Mouse (Mus musculus) induced T-regulatory cell, adult 2 months (primary cell): ENCODE data around the gene Tnc.
A peak's percentile ranks its signal among the peaks of the same experiment; 100 is the strongest.
"Not testable (repeated sequence)": the region's sequence is repeated elsewhere in the genome, so short reads cannot be mapped to it uniquely, and the experiment has no call there.

ENCODE experiments used
- DNase-seq: peaks from one replicate; pipeline ENCODE4 v3.0.0-alpha.2; 2012; ENCODE audit warnings: low read depth

Gene Tnc

DNA sequence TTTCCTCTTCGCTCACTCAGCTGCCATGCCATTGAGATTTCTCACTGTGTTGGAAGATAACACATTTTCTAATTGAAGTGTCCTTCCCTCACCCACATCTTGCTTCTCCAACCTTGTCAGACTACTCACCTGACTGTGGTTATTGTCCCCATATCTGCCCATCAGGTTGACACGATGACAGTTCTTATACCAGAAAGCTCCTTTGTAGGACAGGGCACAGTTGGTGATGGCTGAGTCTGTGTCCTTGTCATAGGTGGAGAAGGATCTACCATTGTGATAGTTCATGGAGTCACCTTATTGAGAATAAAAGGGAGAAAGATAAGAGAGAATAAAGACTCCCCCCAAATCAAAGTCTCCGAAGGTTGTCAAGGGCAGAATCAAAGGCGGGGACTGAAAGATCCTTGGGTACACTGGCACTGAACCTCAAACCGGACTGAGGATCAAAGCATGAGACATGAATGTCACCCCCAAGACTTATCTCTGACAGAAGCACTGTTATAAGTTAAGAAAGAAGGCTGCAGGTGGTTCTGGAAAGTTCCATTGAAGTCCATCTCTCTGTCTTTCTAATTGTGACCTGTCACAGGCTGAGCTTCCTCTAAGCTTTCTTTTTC lies 84.9 kb downstream of the Tnc start:
- DNase-seq, result no peak

DNA sequence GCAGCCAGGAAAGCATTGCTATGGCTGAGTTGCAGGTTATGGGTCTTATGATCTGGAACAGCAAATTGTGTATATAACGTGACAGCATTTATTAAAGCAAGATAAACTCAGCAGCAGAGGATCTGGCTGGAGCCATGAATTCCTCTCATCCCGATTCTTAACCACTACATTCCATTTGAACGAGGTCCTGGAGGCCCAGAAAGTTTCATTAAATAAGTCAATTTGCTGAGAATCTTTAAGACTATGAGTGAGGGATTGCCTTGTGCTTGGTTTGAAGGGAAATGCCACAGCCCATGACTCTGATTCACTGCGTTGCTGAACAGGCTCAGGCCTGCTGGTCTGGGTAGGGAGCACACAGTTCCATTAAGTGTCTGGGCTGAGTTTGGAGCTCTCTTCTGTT lies 88.2 kb downstream of the Tnc start:
- DNase-seq, result no peak

DNA sequence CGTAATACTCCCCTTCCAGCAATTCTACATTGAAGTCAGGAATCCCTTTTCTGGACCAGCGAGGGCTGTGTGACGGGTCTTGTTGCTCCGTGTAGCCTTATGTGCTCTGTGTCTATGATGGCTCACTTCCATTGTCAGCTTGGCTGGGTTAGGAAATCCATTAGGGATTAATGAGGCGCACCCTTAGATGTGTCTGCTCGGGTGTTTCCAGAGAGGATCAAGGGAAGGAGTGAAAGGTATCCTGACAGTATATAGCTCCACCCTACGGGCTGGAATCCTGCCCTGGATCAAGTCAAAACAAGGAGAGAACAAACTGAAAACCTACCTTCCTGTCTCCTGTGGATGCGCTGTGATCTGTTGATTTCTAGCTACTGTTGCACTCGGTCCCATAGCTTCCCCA lies 96.8 kb downstream of the Tnc start:
- DNase-seq, result no peak

DNA sequence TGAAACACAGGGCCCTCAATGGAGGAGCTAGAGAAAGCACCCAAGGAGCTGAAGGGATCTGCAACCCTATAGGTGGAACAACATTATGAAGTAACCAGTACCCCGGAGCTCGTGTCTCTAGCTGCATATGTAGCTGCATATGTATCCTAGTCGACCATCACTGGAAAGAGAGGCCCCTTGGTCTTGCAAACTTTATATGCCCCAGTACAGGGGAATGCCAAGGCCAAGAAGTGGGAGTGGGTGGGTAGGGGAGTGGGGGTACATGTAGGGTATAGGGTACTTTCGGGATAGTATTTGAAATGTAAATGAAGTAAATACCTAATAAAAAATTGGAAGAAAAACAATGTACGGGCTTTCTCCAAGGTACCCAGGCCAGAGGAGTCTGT lies 98.1 kb downstream of the Tnc start:
- DNase-seq, result not testable (repeated sequence)

DNA sequence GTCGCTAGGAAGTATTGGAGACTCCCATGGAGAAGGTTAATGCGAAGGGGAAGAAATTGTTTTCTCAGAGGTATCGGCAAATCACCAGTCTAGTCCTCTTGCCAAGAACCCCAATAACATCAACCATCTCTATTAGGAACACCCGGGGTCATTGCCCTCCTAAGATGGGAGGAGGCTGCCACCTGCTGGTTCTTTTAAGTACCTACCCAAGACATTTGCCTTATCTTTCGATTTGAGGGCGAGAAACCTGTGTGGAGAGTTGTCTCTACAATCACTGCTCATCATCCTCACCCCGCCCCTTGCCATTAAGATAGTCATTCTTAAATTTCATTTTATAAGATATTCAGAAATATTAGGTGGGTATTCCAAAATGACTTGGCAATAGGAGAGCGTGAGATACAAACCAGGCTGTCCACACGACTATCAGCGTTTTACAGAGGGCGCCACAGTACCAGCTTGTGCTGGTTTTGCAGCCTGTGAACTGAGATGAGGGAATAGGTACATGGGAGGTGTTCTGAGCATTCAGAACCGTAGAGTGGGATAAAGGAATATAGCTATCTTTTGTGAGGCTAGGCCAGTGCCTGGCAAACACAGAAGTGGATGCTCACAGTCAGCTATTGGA lies 98.6 kb downstream of the Tnc start:
- peak; percentile 89 for DNase-seq

DNA sequence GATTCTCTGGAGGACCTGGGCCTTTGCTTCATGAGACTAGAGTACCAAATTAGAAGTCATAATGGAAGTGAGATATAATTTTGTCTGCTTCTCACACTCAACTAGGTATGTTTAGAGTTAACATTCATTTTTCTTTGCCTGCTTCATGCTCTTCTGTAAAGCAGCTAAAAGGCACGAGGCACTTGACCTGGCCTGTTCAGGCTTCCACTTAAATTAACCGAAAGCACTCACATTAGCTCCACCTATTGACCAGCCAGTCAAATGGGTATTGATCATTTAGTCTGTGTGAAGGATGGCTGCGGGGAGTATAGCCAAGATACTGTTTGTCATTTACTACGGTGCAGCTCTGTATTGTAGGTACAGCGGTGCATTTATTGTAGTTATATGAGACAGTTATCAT lies 103.0 kb downstream of the Tnc start:
- no peak for DNase-seq

DNA sequence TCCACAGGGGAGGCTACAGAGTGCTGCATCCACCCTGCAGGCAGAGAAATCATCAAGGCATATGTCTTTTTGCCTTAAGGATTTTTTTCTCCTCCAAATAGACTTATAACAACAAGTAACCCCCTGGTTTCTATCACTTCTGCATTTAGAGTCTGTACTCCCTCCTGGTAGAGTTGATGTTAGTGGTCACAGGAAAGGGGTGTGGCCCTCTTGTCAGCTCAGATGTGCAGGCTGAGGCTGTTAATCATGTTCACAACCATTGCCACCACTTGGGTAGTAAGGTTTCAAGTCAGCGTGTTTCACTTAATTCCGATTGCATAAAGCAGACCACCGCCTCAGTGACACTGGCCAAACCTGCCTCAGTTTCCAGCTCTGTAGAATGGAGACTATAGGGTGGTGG lies 103.9 kb downstream of the Tnc start:
- no peak for DNase-seq

DNA sequence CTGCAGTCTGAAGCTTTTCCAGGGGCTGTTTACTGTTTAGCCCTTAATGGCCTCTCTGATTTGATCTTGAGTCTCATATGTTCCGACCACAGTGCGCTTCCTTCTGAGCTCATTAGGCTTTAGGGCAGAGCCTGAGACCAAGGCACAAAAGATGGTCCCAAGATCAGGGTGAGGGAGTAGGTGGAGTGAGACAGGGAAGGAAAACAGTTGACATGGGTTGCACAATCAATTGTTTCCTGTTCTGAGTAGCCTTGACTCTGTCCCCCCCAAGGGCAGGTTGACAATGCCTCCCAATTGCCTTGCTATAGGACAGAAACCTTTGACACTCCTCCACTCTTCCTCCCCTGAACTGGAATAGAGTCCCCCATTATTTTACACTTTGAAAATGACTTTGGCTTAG lies 105.4 kb downstream of the Tnc start:
- no peak for DNase-seq

DNA sequence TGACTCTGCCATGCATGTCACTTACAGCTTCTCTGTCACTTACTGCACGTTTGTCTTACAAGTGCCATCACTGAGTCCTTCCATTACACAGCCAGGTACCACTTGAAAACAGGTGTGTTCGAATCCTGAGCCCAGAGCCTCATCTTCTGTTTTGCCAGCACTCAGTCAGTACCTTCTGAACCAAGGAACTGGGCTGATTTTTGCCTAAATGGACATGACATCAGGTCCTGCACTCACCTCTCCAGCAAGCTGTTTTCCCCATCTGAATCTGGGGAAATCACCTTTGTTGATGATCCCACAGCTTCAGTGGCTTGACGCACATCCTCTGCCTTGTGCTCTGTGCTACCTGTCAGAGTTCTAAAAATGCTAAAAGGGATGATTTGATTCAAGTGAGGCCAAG lies 107.4 kb downstream of the Tnc start:
- peak; percentile 67 for DNase-seq

DNA sequence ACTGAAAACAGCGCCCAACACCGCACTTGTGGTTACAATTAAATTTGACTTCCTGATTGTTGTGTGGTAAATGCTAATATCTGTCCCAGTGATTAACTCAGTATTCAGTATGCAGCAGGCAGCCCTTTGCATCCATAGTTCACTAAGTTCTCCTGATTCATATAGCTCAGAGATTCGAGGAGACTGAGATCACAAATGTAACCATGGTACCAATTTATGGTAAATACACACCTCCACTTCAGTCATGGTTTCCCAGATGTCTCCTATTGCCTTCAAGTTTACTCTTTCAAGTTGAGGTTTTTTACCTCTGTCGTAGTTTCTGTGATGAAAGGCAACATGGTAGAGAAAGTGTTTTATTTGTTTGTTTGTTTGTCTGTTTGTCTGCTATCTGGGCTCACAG lies 110.9 kb downstream of the Tnc start:
- DNase-seq, result peak; percentile 50

DNA sequence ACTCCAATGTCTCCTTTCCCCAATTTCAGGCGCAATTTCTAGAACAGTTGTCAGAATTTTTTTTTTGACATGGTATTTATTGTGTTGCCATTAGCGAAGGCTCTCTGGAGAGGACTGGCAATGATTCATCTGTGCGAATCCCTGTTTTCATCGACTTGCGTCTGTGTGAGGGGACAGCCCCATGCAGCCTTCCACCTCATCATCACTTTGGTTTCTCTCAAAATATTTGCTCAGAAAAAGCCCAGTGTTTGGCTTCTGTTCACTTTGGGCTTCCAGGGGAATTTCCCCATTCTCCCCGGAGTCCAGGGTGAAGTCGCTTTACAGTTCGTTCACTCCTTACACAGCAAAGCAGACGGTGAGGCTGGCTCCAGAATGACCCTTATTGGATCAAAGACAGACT lies 111.5 kb downstream of the Tnc start:
- DNase-seq, result peak; percentile 70

DNA sequence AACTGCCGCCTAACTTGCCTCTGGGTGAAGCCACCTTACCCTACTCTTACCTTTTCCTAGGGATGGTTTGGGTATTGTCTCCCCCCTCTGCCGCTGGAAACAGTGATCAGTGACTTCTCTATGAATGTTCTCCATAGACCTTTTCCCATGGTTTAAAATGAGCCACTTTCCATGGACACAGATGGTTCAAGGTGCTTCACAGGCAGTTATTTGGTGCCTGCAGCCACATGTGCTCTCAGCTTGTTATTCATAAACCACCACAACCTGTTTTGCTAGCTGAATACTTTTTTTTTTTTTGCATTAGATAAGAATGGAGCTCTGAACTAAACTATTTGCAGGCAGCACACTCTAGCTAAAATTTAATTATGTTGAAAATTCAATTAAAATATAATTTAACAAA lies 116.0 kb downstream of the Tnc start:
- DNase-seq, result no peak

DNA sequence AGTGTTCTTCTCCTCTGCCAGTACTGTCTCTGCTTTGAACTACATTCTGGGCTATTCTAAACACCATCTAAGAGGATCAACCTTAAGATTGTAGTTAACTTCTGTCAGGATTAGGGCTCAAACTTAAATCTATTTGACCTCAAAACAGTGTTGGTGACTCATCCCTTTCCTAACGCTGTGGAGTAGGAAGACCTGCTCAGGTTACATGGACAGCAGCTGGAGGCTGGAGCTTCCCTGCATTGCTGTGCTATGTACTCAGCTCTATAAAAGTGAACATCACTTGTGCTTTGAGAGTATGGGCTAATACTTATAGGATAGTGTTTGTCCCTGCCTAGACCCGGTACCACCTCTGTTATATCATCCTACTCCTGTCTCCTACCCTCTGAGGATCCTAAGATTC lies 117.3 kb downstream of the Tnc start:
- DNase-seq, result no peak

DNA sequence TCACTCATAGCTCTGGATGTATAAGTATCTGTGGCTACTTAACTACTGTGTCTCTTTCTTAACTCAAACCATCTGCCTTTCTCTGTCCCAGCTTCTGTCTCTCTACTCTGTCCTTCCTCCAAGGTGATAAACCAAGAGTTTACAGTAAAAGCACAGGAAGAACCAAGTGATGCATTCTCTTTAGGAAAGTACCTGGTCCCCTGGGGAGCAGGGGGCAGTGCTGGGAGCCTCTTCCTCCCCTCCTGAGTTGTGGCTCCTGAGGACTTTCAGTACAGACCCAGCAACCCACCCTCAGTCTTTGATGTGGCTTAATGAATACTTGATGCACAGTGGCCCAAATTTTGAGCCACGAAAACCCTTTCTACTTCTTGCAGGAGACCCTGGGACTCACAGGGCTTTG lies 118.6 kb downstream of the Tnc start:
- no peak for DNase-seq

DNA sequence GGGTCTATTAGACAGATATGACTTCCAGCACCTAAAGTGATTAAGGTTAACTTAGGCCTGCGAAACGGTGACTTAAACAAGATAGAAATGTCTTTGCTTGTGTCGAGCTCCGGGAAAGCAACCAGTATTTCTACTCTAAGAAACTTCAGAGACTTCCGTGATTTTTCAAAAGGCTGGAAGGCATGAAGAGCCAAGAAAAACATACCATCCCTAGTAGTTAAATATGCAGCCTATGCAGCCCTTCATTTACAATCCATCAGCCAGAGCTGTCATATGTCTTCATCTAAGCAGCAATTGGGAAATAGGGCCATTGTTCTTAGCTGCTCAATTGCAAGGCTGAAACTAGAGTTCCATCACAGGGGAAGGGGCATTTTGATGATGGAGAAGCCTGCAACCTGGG lies 129.6 kb downstream of the Tnc start:
- no peak for DNase-seq

DNA sequence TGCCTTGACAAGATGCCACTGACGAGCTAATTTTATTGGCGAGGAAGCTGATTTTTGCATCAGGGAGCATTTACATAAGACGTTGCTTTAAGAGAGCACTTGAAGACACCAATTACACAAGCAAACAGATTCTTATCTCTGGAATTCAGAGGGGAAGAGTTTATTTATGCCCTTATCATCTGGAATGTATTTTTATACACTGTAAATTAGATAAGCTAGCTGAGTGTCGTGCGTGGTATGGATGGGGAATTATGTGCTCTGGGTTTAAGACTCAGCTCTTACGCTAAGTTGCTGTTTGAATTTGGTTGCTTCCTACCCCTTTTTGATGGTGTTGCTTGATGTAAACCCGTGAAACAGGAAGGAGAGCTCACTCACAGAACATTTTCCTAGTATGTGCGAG lies 130.1 kb downstream of the Tnc start:
- no peak for DNase-seq

DNA sequence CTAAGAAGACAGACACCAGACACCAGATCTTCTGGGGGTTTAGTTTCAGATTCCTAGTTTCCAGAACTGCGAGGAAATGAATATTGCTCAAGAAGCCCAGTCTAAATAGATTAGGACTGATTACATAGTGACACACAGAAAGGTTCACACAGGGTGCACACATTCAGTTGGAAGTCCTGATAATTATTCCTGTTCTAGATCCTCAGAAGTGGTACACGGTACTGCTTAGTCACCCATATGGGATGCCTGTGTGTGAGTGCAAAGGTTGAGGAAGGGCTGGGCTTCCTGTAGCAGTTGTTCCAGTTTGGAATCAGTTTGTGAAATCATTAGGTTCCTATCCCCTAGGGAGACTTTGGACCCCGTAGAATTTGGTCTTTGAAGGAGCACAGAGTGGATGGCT lies 130.5 kb downstream of the Tnc start:
- no peak for DNase-seq
